Mouse (Mus musculus): ENCODE results near the gene Hopx. TPM values are rescaled to one million over a fixed set of nuclear protein-coding genes. Genes with fewer than 3 reads are reported as not detected.

Gene Hopx
- 1 to 10 TPM; 2.6 to 3.3 TPM for total RNA-seq (2021)
- long read RNA-seq, experiment 1, partial matches to known transcripts: 1 of 4 reads
- long read RNA-seq, experiment 1, other reads (novel, unspliced or antisense): 0 of 4 reads
- long read RNA-seq, experiment 2, partial matches to known transcripts: 0 of 3 reads
- long read RNA-seq, experiment 2, other reads (novel, unspliced or antisense): 0 of 3 reads

DNA sequence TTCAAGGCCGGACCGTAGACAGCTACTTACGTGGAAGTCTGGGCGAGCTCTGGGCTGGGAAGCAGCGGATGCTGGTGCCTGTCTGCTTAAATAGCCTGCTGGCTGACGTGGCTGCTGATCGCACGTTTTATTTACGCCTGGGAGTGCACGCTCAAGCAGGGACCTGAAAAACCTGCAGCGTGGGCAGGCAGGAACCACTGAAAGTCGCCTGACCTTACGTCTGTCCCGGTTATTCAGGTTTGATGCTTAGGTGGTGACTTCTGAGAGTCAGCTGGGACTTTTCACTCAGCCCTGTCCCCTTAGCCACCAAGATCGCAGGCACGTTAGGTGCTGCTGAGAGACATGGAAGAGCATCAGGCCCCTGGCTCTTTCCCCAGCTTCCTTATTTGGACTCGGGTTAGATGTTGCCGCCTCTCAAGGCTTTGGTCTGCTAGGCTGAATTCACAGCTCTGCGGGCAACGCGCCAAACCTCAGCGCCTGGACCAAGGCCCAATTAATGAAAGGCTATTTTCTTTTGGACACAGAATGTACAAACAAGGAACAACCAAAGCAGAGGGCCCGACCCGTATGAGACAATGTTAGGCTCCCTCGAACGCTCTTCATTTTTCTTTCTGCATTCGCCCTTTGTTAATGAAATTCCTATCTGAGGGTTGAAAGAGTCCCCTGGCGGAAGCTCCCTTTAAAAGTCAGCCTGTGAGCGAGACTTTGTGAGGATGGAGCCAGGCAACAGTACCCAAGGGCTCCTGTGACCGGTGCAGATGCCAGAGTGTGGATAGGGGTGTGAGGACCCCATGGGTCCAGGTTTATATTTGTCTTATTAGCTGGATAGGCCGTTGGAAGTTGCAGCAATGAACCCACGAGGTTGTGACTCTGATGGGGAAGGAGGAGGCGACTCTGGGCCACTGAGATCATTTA is at the start of gene Hopx:
TSS of gene Hopx (minus strand) at position 305 of the 915 bp plus-strand sequence.
- peak; percentile 57 for DNase-seq (ENCODE audit: low spot score)

DNA sequence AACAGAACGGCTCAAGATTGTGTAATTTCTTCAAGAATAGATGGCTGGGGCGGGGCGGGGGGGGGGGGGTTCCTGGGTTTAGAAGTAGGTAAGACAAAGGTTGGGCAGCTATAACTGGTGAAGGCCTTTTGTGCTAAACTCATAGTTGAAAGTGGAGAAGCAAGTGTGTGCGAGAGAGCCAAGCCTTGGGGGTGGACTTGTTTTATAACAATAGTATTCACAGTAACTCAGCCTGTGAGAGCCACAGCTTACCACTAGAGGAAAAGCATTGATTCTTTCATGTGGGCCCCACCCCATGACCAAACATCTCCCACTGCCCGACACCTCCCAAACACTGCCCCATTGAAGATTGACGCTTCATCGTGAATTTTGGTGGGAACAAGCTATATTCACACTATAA is 48.7 kb upstream of the Hopx start:
- no peak for DNase-seq (ENCODE audit: low spot score)

DNA sequence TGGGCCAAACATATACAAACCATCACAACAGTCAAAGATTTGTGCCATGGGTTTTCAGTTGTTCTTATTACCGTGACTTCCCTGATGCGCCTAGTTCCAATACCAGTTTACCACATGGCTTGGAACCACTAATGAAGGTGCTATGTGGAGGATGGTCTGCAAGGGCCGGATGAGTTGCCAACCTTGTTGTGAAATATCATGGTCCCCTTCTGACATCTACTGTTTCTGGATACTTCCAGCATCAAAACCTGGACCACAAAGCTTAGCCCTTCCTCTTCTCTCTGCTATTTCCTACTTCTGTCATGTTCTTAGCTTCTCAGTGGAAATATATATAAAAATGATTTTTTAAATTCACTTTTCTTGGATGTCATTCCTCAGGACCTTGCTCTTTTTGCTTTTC is 47.6 kb upstream of the Hopx start:
- no peak for DNase-seq (ENCODE audit: low spot score)

DNA sequence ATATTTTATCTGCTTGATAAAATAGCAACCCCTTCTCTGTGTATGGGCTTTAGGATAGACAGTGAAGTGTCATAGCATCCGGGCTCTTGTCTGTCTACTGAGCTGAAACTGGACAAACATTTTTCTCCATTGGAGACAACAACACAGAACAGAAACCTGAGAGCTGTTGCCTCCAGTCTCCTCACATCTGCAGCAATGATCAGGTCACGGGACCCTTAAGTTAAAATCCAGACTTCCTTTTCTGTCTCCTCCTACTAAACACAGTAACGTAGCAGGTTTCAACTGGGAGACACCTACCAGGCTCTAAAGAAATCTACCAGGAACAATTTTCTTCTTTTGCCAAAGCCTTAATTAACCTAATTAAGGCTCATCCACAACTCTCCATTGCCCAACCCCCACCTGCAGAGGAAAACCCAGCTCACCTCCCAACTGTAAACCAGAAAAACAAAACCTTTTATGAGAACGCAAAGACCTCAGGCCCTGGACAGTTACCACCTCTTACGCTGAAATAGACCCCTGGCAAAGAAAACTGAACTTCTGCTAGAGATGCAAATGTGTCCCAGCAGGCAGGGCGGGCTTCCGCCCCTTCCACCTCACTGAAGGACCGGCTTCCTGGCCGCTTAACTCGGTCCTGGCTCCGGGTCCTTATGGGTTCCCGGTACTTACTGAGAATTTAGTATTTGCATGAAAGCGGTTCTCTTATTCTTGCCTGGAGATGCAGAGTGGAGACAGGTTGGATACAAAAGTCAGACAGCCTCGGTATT is 43.0 kb upstream of the Hopx start:
- DNase-seq (ENCODE audit: low spot score): no peak

DNA sequence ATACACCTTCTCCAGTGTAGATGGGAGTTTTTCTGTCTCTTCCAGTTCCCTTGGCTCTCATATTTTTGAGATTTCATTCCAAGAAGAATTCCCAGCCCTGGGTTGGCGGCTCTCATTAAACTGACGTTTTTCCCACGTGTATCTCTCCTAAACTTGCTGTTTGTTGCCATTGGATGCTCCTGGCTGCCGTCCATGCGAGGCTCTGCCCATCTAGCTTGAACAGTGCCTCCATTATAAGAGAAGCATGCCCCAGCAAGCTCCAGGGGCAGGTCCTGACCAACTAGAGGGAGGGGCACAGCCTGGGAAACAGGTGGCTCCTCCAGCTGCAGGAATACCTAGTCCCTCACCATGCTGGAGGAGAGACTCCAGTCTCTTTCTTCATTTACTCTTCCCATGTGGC is 42.0 kb upstream of the Hopx start:
- DNase-seq (ENCODE audit: low spot score): no peak

DNA sequence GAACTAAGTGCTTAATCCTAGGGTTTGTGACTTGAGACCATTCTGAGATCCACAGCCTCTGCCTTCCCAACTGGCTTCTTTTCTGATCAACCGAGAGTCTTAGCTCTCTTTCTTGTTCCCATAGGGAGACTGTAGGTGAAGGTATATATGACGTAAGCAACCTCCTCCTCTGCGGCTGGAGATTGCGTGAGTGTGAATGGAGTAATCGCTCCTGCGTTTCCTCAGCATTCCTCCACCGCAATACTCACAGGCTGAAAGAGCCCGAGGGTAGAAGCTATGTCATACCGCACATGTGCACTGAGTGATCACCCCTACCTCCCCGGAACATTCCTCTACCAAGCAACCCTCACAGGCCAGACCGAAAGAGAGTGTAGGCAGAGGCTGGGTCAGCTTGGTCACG is 40.6 kb upstream of the Hopx start:
- DNase-seq (ENCODE audit: low spot score): no peak

DNA sequence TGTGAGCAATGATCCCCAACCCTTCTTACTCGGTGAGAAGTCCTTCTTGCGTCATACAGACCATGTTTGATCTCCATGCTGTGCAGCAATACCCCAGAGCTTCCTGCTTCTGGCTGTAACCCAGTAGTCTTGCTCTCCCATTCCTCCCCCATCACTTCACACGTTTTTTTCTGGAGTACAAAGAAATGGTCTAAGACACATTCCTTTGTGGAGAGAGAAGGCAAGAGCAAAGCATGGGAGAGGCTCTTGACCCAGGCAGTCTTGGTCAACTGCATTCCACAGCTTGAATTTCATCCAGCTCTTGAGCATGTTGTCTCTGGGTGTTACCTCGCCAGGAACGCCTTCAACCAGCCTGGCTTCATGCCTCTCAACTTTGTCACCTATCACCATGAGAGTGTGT is 39.9 kb upstream of the Hopx start:
- no peak for DNase-seq (ENCODE audit: low spot score)

DNA sequence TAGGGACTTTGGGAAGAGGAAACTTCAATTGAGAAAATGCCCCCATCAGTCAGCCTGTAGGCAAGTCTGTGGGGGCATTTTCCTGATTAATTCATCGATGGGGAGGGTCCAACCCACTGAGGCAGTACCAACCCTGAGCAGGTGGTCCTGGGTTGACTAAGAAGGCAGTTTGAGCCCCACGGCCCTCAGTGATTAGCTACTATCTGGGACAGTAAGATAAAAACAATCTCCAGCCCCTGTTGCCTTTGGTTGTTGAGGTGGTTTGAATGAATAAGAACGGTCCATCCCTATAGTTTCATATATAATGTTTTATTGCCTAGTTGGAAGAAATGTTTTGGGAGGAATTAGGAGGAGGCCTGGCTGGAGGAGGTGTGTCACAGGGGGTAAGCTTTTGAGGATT is 36.8 kb upstream of the Hopx start:
- no peak for DNase-seq (ENCODE audit: low spot score)

DNA sequence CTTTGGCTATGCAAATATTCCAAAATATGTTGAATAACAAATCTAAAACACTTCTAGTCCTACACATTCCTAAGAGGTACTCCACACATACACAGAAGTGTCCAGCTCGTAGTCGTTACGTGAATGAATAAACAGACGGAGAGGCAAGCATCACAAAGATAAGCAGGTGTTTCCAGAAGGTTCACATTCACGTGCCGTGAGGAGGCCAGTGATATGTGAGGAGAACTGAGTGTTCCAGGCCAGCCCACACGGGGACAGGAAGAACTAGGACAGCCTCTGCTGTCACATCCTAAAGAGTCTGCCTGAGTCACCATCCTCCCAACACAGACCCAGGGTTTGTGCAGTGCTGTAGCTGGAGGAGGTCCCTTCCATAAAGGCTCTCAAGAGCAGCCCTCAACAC is 36.2 kb upstream of the Hopx start:
- no peak for DNase-seq (ENCODE audit: low spot score)

DNA sequence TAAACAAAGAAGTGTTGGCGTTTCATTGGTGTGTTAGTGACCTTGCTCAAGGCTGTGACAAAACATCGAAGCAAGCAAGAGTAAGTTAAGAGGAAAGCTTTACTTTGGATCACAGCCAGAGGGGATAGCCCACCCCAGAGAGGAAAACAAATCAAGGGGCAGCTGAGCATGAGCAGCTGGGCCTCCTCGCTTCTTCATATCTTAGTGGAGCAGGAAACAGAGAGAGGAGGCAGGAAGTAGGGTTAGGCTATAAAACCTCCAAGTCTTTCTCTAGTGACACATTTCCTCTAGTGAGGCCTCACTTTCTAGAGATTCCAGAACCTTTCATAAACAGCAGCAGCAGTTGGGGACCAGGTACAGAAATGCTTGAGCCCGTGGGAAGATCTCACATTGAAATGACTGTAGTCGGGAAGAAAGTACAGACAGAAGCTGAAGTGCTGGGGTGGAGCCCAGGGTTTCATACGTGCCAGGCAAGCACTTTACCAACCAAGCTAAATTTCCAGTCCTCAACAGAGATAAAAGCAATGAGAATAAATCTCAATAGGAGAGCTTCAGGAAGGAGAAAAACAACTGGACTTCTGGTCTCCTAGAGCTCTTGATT is 33.2 kb upstream of the Hopx start:
- DNase-seq (ENCODE audit: low spot score): no peak

DNA sequence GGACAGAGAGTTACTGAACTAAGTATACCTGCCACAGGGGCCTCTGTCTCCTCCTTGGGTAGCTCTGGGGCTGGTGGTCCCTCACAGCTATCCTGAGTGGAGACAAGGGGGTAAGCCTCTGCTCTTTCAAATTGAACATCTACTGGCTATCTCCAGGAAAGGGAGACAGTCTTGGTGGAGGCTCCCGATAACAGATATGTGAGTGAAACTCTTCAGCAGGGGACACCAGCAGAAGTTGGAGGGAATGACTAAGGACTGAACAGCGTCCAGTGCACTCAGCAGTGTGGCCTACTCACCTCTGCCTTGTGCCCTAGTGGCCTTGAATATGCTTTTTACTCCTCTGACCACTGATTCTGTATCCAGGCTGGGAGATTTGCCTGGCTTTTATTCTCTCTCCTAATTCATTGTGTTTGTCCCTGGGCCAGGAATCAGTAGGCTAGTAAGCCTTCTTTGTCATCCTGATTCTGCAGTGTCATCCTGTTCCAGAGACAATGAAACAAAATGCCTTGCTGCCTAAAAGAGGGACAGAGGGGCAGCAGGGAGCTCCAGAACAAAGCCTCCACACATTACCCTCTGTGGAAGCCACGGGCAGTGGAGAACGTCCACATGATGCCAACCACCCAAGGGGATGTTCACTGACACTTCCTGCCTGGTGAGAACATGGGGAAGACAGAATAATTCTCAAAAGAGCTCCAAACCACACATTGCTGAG is 31.7 kb upstream of the Hopx start:
- no peak for DNase-seq (ENCODE audit: low spot score)

DNA sequence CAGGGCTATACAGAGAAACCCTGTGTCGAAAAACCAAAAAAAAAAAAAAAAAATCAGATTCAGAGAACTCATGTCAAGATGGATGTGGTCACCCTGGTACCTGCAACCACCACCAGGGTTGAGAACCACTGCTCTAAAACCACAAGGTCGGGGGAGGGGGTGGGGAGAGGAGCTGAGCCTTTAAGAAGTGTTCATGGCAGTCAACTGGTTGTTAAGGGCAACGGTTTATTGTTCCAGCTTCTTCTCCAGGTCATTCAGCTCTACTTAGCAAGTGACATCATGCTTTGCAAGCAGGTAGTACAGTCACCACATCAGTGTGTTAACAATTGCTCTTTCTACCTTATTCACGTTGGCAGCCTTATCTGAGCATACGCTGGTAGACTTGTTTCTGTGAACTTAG is 29.7 kb upstream of the Hopx start:
- DNase-seq (ENCODE audit: low spot score): no peak

DNA sequence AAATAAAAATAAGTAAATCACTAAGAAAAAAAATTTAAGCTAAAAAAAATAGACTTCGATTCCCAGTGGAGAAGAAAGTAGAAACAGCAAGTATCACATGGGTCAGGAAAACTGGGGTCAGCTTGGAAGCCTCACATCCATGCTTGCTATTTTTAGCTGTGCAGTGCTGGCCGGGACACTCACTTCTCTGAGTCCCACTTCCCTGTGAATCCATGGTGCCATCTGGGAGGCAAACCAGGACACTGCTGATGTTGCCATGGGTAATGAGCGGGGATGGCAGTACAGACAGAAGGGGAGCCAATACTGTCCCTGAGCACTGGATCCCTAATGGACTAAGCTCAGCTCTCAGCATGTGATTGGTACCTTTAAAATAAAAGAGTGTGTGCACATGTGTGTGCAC is 28.2 kb upstream of the Hopx start:
- no peak for DNase-seq (ENCODE audit: low spot score)

DNA sequence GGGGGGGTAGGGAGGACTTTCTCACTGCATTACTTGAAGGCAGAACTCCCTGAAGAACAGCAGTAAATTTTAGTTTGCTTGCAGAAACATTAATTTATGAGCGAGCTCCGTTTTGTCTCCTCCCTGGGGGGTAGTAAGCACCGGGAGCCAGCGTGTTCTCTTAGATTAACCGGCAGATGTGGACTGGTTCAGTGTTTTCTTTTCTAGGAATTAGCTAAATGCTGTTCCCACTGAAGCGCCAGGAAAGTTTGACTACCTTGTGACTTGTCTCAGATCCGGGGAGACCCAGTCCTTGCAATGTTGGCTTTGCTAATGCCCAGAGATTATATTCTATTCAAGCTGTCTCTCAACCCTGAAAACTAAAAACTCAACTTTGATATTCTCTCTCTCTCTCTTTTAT is 26.4 kb upstream of the Hopx start:
- DNase-seq (ENCODE audit: low spot score): no peak

DNA sequence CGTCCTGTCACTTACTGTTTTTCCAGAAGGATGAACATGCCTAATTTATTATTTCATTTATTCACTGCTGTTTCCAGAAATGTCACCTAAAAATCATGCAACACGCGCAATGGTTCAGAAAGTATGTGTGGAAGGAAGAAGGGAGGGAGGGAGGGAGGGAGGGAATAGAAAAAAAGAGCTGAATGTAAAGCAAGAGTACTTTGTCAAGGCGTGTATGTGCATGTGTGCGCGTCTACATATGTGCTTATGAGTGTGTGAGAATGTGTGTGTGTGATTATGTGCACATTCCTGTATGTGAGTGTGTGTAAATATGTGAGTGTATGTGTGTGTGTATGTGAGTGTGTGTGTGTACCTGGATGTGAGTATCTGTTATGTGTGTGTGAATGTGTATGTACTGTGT is 25.9 kb upstream of the Hopx start:
- no peak for DNase-seq (ENCODE audit: low spot score)

DNA sequence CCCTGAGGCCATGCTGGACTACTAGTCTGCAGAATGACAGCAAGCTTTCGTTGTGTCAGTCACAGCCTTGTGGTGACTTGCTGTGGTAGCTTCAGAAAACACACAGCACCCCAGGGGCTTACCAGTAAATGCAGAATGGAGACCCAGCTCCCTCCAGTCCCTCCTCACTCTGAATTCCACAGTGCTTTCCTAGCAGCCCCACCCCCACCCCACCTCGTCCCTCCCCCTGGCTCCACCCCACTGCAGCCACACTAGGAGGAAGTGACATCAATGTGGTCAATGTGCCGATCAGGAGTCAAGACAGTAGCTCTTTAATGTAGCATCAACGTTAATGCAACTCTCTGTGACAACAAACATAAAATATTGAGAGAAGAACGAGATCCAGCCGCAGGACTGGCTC is 25.2 kb upstream of the Hopx start:
- DNase-seq (ENCODE audit: low spot score): no peak

DNA sequence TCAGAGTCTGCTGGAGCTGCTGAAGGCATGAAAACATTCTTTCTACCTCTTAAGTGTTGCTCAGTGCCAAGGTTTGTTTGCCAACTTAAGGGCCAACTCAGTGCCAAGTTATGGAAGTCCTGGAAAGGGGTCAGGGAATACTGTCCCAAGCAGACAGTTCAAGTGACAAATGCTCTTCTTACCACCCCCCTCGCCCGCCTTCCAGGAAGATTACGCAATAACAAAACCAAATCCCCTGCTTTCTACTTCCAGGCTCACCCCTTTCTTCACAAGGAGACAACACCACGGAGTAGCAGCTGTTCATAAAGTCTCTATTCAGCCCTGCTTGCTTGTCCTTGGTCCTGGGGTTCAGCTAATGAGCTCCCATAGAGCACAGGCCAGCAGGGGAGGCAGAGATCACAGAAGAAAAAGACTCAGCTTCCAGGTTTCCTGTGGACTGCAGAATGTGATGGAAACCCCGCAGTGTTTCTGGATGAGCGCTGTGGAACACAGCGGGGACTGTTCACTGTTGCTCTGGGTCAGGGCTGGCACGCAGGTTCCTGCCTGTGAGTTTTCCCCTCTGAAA is 22.9 kb upstream of the Hopx start:
- DNase-seq (ENCODE audit: low spot score): peak; percentile 61

DNA sequence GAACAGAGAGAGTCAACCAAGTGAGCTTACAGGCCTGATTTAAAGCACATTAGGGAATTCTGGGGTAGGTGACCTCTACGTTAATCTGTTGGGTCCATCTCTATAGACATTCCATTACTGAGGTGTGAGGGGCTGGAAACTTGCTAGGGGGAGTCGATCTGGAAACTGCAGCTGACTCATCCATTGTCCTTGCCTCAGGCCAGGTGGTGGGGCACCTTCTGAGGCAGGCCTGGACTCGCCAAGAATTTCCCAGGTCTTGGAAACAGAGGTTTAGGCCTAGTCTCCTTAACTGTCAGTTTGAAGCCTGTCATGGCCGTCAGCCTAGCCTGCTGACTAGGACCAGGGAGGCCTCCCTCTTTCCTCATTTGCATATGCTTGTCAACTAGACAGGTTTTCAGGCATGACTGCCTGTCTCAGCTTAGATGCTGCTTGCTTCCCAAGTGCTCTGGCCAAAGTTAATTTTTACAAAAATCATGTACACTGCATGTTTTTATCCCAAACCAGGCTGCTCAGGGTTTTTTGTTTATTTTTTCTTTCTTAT is 21.8 kb upstream of the Hopx start:
- no peak for DNase-seq (ENCODE audit: low spot score)

DNA sequence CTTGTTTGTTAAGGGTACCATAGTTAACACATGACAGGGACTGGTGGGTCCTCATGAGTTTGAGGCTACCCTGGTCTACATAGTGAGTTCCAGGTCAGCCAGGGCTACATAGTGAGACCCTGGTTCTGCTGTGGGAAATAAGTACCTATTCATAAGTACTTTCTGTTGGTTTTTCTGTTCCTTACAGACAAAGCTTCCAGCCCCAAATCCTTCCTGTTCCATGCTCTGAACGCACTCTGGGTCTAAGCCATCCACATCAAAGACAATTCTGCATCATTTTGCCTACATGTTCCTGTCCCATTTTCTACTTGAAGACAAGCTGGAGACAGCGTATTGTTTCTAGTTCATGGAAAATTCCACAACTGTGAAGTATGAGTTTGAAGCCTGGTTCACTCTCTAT is 20.0 kb upstream of the Hopx start:
- DNase-seq (ENCODE audit: low spot score): no peak

DNA sequence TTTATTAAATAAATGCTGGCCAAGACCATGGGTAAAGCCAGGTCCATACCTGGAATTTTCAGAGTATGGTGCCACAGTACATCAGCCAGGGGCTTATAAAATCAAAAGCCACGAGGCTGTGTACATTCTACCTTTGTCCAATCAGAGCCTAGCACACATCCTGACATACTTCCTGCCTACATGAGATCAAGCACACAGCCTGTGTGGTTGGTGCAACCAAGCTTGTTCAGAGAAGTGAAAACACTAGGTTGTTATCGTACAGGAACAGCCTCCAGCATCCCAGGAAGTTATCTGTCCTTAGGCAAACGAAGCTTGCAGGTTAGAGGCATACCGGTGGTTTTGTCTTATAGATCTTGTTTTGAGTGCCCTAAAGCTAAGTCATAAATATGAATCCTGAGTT is 19.5 kb upstream of the Hopx start:
- no peak for DNase-seq (ENCODE audit: low spot score)

DNA sequence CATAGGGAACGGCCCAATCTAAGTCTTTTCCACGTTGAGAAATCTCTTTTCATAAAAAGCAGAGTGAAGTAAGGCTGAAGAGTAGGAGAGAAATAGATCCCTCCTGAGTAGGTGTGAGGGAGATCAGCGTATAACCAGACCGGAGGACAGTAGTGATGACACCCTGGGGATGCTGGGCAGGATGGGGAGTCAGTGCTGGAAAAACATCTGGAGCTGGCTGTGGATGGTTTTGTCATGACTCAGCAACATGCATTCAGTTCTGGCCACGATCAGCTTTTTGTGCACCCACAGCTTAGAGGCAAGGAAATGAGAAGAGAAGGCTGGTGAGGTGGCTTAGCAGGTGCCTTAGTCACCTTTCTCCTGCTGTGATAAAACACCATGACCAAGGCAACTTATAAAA is 19.0 kb upstream of the Hopx start:
- DNase-seq (ENCODE audit: low spot score): peak; percentile 35

Data from gastrocnemius, adult 18-20 months (tissue).